Mouse (Mus musculus) macrophage (primary cell): Measurements from ENCODE around the gene Kif1a. TPM values are rescaled to one million over a fixed set of nuclear protein-coding genes. Genes with fewer than 3 reads are reported as not detected.

Experiments used
- H3K27ac ChIP-seq: fragments of 350-480 bp; formaldehyde crosslinking; 2 replicates; pipeline ENCODE4 v1.9.0; 2021
- H3K36me3 ChIP-seq: fragments of 350-480 bp; formaldehyde crosslinking; 2 replicates; pipeline ENCODE4 v1.9.0; 2021; ENCODE audit errors: inconsistent target
- H3K4me3 ChIP-seq: fragments of 350-480 bp; formaldehyde crosslinking; 2 replicates; pipeline ENCODE4 v1.9.0; 2021; ENCODE audit errors: inconsistent target
- H3K79me2 ChIP-seq: fragments of 350-480 bp; formaldehyde crosslinking; 2 replicates; pipeline ENCODE4 v1.9.0; 2021; ENCODE audit errors: inconsistent target
- whole genome bisulfite sequencing: methylation state at CpG from one replicate; pipeline ENCODE4 v1.1.7; 2026; ENCODE audit warnings: inconsistent platforms; ENCODE audit not compliant: missing documents; 5-methylcytosine and 5-hydroxymethylcytosine counted together
- polyA plus RNA-seq: library from polyadenylated mRNA; stranded (reverse); fragments of 250-400 nt; gene quantifications from 3 replicates; pipeline ENCODE4 v1.2.4, GENCODE M21; 2018; ENCODE audit warnings: inconsistent platforms

The Kif1a gene
- polyA plus RNA-seq, 1 experiment from 2014 or later = 2.8 TPM

- H3K79me2 ChIP-seq = no peaks in the 10 kb centered on the region
- 84% methylated on average over 10 of the region's 10 CpGs for WGBS
- no peak overlapping the region for H3K4me3 ChIP-seq
- H3K27ac ChIP-seq = no peak overlapping the region
- no peaks in the 10 kb centered on the region for H3K36me3 ChIP-seq
Observed at GRCm38 (mm10) chr1:93018716-93019115, 83.0 kb downstream of the Kif1a start.

DNA sequence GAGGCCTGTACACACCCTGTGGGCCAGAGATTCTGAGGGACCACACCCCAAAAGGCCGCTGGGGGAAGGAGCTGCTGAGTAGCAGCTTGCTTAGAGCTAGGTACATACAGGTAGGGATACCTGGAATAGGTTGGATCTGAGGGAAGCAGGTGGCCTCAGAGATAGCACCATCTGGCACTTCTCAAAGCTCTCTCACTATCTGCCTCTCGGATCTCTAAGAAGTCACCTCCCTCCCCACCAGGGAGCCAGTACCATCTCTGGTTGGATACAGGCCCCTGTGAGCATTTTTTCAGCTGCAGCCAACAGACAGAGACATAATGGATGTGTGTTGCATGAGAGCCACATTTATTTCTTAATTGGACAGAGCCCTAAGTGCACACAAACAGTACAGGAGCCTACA is 86.6 kb downstream of the Kif1a start:
- no peaks in the 10 kb centered on the region for H3K79me2 ChIP-seq
- H3K27ac ChIP-seq = no peak overlapping the region
- 82% methylated on average over 2 of the region's 2 CpGs for WGBS
- H3K36me3 ChIP-seq = no peaks in the 10 kb centered on the region
- H3K4me3 ChIP-seq = no peak overlapping the region

DNA sequence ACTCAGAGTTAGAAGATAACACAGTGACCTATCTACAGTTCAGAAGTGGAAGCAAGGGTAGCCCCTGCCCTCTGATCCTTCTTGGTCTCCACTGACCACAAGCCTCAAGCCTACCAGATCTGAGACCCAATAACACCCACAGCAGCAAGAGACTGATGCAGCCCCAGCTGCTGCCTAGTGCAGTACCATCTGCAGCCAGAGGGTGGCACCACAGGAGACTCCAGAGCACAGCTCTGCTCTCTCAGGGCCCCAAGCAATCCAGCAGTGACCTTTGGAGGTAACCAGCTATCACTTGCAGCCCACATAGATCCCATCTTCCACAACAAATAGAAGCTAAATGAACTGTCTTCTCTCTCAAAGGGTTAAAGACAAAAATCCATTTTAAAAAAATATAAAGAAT is 87.3 kb downstream of the Kif1a start:
- H3K4me3 ChIP-seq = no peak overlapping the region
- H3K36me3 ChIP-seq = no peaks in the 10 kb centered on the region
- H3K27ac ChIP-seq = no peak overlapping the region
- H3K79me2 ChIP-seq = no peaks in the 10 kb centered on the region

DNA sequence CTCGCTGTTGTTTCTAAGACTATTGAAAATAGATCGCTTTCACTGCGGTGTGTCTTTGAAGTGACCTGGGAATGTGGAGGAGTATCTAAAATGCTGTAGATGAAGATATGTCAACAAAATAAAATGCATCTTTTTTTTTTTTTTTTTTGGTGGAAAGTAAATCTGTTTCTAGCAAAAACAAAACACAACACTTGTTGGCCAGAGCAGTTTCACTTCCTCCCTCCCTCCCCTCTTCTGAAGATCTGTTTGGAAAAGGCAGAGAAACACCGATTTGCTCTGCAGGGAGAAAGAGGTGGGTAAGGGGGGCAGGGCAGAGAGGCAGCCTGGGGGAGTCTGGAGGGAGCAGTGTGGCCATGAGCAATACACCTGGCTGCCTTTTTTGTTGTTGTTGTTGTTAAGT is 88.4 kb downstream of the Kif1a start:
- Histone ChIP-seq H3K27ac (no peak overlapping the region), H3K79me2 (no peaks in the 10 kb centered on the region), H3K4me3 (no peak overlapping the region), H3K36me3 (no peaks in the 10 kb centered on the region)
- WGBS = 75% methylated on average over 4 of the region's 4 CpGs

DNA sequence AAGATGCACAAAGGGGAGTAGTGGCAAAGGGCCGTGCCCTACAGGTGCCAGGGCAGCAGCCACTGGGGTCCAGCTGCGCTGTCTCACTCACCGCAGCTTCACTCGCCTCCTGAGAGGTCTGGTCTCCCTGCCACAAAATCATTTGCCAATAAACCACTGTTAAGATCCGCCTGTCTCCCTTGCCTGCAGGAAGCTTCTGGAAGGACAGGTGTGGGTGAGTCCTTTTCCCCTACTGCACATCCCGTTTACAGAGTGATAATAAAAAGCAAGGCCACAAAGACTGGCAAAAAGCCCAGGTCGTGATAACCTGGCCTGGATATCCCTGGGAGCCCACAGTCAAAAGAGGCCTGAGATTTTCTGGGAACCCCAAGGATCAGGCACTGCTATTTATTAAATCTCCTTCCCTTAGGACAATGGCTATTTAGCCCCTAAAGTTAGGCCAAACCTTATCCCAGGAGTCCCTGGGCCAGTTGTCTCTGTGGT is 89.6 kb downstream of the Kif1a start:
- no peak overlapping the region for H3K4me3 ChIP-seq
- H3K36me3 ChIP-seq = no peaks in the 10 kb centered on the region
- WGBS = 92% methylated on average over 7 of the region's 7 CpGs
- no peaks in the 10 kb centered on the region for H3K79me2 ChIP-seq
- H3K27ac ChIP-seq = no peak overlapping the region

DNA sequence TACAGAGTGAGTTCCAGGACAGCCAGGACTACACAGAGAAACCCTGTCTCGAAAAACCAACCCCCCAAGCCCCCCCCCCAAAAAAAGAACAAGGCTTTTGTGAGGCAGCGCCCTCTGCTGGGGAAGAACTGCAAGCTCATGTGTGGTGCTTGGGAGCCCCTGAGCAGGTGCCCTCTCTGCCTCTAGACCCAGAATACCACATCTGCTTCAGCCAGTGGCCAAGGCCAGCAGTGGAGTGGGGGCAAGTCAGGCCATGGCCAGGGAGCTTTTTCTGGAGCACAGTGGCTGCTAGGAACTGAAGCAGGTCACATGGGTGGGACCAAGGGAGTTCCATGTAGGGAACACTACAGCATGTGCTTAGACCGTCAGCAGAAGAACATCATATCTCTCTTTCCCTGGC is 91.0 kb downstream of the Kif1a start:
- Histone ChIP-seq H3K79me2 (no peaks in the 10 kb centered on the region), H3K36me3 (no peaks in the 10 kb centered on the region), H3K27ac (no peak overlapping the region), H3K4me3 (no peak overlapping the region)
- WGBS = 25% methylated on average over 3 of the region's 3 CpGs

- no peaks in the 10 kb centered on the region for H3K36me3 ChIP-seq
- WGBS = 84% methylated on average over 4 of the region's 4 CpGs
Observed at GRCm38 (mm10) chr1:93009196-93009595, 92.6 kb downstream of the Kif1a start.

DNA sequence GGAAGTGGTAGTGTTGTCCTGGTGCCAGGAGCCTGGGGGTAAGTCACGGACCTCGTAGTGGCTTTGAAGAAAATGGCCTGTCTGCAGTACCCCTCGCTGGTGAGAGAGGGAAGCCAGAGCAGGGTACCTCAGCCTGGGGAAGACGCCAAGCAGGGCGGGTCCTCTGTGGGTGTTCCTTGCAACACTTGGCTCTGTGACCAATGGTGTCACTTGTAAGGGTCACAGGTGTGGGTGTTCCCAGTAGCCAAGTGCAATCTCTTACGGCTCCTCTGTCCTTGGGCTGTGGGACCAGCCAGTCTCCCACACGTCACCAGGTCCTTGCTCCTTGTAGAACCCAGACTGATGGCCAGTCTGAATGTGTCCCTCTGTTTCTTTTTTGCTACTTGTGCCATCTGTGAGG is 95.7 kb downstream of the Kif1a start, which contains the start of gene Aqp12:
Gene Aqp12, plus strand, starts transcription at position 274 of the 400 bp plus-strand sequence.
- H3K4me3 ChIP-seq = no peak within 1 kb of the TSS
- no peak within 1 kb of the TSS for H3K27ac ChIP-seq
- no peaks in the 10 kb centered on the region for H3K79me2 ChIP-seq
- H3K36me3 ChIP-seq = no peaks in the 10 kb centered on the region
- WGBS = 74% methylated on average over 7 of the region's 7 CpGs

More at GRCm38 (mm10) chr1:93009196-93009595, 92.6 kb downstream of the Kif1a start:
- H3K4me3 ChIP-seq = no peak overlapping the region
- no peaks in the 10 kb centered on the region for H3K79me2 ChIP-seq
- no peak overlapping the region for H3K27ac ChIP-seq

DNA sequence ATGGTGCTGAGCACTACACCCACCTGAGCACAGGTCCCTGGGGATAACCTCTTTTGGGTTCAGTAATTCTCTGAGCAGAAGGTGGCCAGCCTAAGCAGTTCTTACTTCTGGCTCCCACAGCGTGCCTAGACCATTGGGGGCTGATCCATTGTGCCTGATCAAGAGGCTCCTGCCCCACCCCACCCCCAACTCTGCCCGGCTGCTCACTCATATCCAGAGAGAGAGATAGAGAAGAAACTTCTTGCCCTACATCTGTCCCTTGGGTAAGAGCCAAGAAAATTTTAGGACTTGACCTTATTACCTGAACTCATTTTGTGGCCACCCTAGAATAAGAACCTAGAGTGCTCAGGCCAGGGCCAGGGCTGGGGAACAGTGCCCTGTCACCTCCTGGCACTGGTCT is 108.9 kb downstream of the Kif1a start:
- 94% methylated on average over 2 of the region's 2 CpGs for WGBS
- no peaks in the 10 kb centered on the region for H3K79me2 ChIP-seq
- H3K4me3 ChIP-seq = no peak overlapping the region
- H3K36me3 ChIP-seq = no peaks in the 10 kb centered on the region
- no peak overlapping the region for H3K27ac ChIP-seq

DNA sequence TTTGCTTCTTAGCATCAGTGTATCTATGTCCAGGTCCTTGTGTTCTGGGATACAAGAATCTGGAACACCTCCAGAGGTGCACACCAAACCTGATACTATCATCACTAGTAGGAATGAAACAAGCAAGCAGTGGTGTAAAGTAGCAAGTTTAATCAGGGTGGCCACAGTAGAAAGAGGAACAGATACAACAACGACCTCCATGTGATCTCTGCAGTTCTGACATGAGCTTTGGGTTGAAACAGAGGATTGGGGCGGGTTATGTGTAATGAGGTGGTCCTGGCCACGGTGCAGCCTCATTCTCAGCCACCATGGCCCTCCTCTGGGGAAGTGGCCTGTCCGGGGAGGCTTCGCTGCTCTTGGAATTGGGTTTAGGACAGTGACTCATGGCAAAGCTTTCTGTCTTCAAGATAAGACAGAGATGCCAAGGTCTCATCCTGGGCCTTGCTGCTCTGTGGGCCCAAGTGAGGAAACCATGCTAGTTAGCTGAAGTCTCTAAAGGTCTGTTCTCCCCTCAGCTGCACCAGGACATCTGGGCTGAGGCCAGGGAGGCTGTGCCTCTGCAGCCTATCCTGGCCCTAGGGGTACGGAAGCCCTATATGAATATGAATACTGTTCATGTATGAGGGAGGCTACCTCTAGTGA is 109.4 kb downstream of the Kif1a start:
- H3K4me3 ChIP-seq = no peak overlapping the region
- no peak overlapping the region for H3K27ac ChIP-seq
- no peaks in the 10 kb centered on the region for H3K79me2 ChIP-seq
- no peaks in the 10 kb centered on the region for H3K36me3 ChIP-seq
- 58% methylated on average over 6 of the region's 6 CpGs for WGBS

GRCm38 (mm10) chr1:92989891-92990290 is 111.9 kb downstream of the Kif1a start:
- H3K4me3 ChIP-seq = no peak overlapping the region
- H3K27ac ChIP-seq = no peak overlapping the region
- H3K79me2 ChIP-seq = no peaks in the 10 kb centered on the region
- no peaks in the 10 kb centered on the region for H3K36me3 ChIP-seq
- 90% methylated on average over 4 of the region's 4 CpGs for WGBS

DNA sequence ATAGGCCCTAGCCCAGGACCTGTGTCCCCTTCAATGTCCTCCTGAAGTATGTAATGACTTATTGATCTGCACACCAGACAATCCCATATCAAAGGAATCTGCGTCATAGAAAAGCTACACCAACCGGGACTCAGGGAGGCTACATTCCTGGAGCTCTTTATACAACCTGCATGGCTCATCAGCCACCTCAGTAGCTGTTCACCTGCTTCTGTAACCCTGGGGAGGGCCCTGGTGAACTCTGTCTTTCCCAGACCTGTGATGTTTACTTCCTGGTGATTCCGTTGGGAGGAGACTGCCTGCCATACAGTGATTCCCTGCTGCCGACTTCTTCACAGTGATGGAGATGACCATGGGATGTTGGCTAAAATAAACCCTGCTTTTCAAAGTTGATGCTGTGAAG is 112.9 kb downstream of the Kif1a start:
- Histone ChIP-seq H3K27ac (no peak overlapping the region), H3K79me2 (no peaks in the 10 kb centered on the region), H3K36me3 (no peaks in the 10 kb centered on the region), H3K4me3 (no peak overlapping the region)
- 88% methylated on average over 4 of the region's 4 CpGs for WGBS

- H3K4me3 ChIP-seq = no peak overlapping the region
- H3K27ac ChIP-seq = no peak overlapping the region
- H3K36me3 ChIP-seq = no peaks in the 10 kb centered on the region
- H3K79me2 ChIP-seq = no peaks in the 10 kb centered on the region
- WGBS = 94% methylated on average over 5 of the region's 5 CpGs
Observed at GRCm38 (mm10) chr1:92984999-92985398, 116.8 kb downstream of the Kif1a start.

- H3K79me2 ChIP-seq = no peaks in the 10 kb centered on the region
- no peak overlapping the region for H3K4me3 ChIP-seq
- H3K27ac ChIP-seq = no peak overlapping the region
- no peaks in the 10 kb centered on the region for H3K36me3 ChIP-seq
- 96% methylated on average over 13 of the region's 17 CpGs for WGBS
Observed at GRCm38 (mm10) chr1:92982931-92983605, 118.7 kb downstream of the Kif1a start.

DNA sequence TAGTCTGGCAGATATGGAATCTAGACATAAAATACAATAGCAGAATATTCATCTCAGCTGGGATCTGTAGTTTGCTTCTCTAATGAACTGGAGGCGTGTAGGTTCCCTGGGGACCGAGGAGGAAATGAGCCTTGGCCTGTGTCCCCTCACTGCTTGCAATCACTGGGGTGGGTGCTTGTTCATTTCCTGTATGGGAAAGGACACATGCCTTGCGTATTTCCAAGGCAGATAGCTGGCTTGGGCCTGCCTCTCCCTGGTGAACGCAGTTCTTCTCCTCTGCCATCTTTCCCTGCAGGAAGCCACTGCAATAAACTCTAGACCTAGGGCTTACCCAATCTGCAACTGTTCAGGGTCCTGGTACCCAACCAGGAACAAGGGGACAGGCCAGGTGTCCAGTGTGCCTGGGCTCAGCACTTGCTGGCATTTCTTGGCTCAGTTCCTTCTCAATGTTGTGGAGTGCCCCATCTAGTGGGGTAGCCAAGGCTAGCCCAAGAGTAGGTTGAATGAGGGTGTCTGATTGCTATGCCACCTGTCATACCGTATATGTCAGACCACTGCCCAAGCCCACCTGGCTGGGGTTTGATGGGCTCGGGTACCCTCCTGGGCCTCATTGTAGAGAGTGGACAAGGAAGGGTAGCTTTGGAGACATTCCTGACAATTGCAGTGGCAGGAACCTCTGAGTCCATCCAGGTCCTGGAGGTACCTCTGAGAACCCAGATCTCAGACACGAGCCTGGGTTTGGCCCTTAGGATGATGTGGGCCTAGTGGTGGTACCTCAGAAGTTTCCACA is 120.5 kb downstream of the Kif1a start:
- WGBS = 65% methylated on average over 7 of the region's 7 CpGs
- Histone ChIP-seq H3K27ac (no peak overlapping the region), H3K79me2 (no peaks in the 10 kb centered on the region), H3K36me3 (no peaks in the 10 kb centered on the region), H3K4me3 (no peak overlapping the region)
